Mouse (Mus musculus): ENCODE measurements at regions not wholly inside any gene's neighbourhood (a gene's known extent, or its start where the extent isn't known, plus 50 kb on each side); places are given as distances from the start of the nearest gene placed in this dataset.

DNA sequence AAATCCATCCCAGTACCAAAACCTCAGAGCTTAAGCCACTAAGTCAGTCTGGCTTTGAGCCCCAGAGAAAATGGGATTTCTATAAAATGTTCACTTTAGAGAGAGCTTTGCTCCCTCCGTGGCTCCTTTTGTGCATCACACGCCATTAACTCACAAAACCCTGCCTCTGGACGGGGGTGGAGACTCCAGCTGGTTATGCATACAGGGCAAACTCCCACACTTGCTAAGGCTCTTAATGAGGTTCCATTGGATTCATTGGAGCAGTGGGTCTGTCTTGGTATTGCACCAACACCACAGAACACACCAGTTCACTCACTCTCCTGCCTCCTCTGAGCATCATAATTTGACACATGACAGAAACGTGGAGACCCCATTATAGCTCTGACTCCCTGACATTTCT, 311.8 kb downstream of the Icos start:
- no peak overlapping the region for H3K9ac ChIP-seq (replicated peaks; ENCODE audit: low read depth)
- no peak for TF ChIP-seq EP300 (IDR thresholded peaks at IDR 0.05)
- no peak for TF ChIP-seq CTCF (IDR thresholded peaks at IDR 0.05)
- 52% methylated on average over 4 of the region's 4 CpGs for WGBS
- ATAC-seq, result no peak
- no peaks in the 10 kb centered on the region for H3K4me1 ChIP-seq (ENCODE audit: insufficient read depth, low read depth, low read length)
- H3K36me3 ChIP-seq (ENCODE audit: insufficient read depth, low read length), result no peaks in the 10 kb centered on the region
- H3K27me3 ChIP-seq (replicated peaks; ENCODE audit: insufficient read depth, low read length), result no peaks in the 10 kb centered on the region
- H3K4me3 ChIP-seq (ENCODE audit: low read depth, low read length), result no peak overlapping the region
- no peak overlapping the region for H3K4me2 ChIP-seq (replicated peaks; ENCODE audit: low read depth, low read length)
- DNase-seq (ENCODE audit: low spot score), result no peak
- H3K27ac ChIP-seq (ENCODE audit: low read length), result no peak overlapping the region
- H3K9me3 ChIP-seq (ENCODE audit: low read length), result no peaks in the 10 kb centered on the region

GRCm38 (mm10) chr1:61293106-61293505, 315.4 kb downstream of the Icos start:
- DNase-seq (ENCODE audit: low spot score) (no peak), ATAC-seq (no peak)
- Histone ChIP-seq H3K9me3 (ENCODE audit: low read length) (no peaks in the 10 kb centered on the region), H3K36me3 (ENCODE audit: insufficient read depth, low read length) (no peaks in the 10 kb centered on the region), H3K27me3 (replicated peaks; ENCODE audit: insufficient read depth, low read length) (no peaks in the 10 kb centered on the region), H3K9ac (replicated peaks; ENCODE audit: low read depth) (no peak overlapping the region), H3K27ac (ENCODE audit: low read length) (no peak overlapping the region), H3K4me2 (replicated peaks; ENCODE audit: low read depth, low read length) (no peak overlapping the region), H3K4me3 (ENCODE audit: low read depth, low read length) (no peak overlapping the region), H3K4me1 (ENCODE audit: insufficient read depth, low read depth, low read length) (no peaks in the 10 kb centered on the region)
- TF ChIP-seq EP300 (IDR thresholded peaks at IDR 0.05), result no peak
- WGBS, result 53% methylated on average over 5 of the region's 5 CpGs

DNA sequence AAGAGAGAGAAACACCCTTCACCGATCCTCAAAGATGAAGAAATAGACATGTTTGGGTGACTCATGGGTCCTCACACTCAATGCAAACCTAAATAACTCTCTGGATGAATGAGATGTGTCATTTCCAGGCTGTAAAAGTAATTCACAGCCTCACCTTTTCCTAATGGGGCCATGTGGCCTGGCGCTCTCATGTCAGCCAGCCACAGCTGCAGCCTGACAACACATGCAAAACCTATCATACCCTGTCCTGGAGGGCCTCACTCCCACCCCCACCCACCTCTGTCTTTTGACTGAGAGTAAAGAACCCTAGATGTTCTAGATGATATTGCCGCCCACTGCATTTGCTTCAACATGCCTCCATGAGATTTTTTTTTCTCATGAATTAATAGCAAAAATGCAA, 317.5 kb downstream of the Icos start:
- DNase-seq (ENCODE audit: low spot score) (no peak), ATAC-seq (no peak)
- no peak overlapping the region for H3K27ac ChIP-seq (ENCODE audit: low read length)
- H3K9ac ChIP-seq (replicated peaks; ENCODE audit: low read depth), result no peak overlapping the region
- no peaks in the 10 kb centered on the region for H3K4me1 ChIP-seq (ENCODE audit: insufficient read depth, low read depth, low read length)
- no peaks in the 10 kb centered on the region for H3K9me3 ChIP-seq (ENCODE audit: low read length)
- H3K36me3 ChIP-seq (ENCODE audit: insufficient read depth, low read length), result no peaks in the 10 kb centered on the region
- no peaks in the 10 kb centered on the region for H3K27me3 ChIP-seq (replicated peaks; ENCODE audit: insufficient read depth, low read length)
- no peak overlapping the region for H3K4me3 ChIP-seq (ENCODE audit: low read depth, low read length)
- H3K4me2 ChIP-seq (replicated peaks; ENCODE audit: low read depth, low read length), result no peak overlapping the region
- WGBS, result 87% methylated on average over 3 of the region's 3 CpGs
- TF ChIP-seq CTCF (IDR thresholded peaks at IDR 0.05), result no peak
- no peak for TF ChIP-seq EP300 (IDR thresholded peaks at IDR 0.05)

DNA sequence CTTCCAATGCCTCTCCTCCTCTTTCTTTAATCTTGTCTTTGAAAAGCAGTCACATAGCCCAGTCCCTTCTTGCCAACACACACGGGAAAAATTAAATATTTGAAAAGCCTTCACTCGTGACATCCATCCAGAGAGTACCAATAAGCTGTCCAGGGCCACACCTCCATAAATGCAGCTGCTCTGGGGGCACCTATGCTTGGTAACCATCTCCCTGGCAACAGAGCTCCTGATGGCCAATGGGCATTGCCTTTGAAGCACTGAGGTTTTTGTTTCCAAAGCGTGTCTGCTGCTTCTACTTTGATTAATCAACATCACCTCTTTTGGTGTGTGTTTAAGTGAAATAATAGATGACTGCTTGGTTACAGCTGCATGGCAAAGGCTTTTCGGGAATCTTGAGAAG, 319.1 kb downstream of the Icos start:
- no peaks in the 10 kb centered on the region for H3K9me3 ChIP-seq (ENCODE audit: low read length)
- ATAC-seq (no peak), DNase-seq (ENCODE audit: low spot score) (no peak)
- TF ChIP-seq CTCF (IDR thresholded peaks at IDR 0.05), result no peak
- WGBS, result 47% methylated on average over 4 of the region's 4 CpGs
- H3K27me3 ChIP-seq (replicated peaks; ENCODE audit: insufficient read depth, low read length), result no peaks in the 10 kb centered on the region
- H3K27ac ChIP-seq (ENCODE audit: low read length), result no peak overlapping the region
- no peaks in the 10 kb centered on the region for H3K36me3 ChIP-seq (ENCODE audit: insufficient read depth, low read length)
- no peak overlapping the region for H3K4me3 ChIP-seq (ENCODE audit: low read depth, low read length)
- no peak overlapping the region for H3K4me2 ChIP-seq (replicated peaks; ENCODE audit: low read depth, low read length)
- no peak overlapping the region for H3K9ac ChIP-seq (replicated peaks; ENCODE audit: low read depth)
- H3K4me1 ChIP-seq (ENCODE audit: insufficient read depth, low read depth, low read length), result no peaks in the 10 kb centered on the region

DNA sequence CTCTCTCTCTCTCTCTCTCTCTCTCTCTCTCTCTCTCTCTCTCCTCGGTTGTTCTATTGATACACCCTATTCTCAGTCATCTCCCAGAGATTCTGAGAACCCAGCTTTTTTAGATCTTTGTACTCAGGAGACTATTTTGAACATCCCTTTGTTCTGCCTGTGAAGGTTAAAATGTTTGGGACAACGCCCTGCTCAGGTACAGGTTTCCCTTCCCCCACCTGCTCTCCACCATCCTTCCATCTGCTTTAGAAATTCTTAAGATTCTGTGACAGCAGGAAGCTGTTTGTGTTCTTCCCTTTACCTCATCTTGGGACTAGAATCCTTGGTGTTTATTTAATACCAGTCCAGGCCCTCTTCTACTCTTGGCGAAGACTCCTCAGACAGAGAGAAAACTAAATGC, 319.6 kb downstream of the Icos start:
- ATAC-seq (no peak), DNase-seq (ENCODE audit: low spot score) (no peak)
- Histone ChIP-seq H3K4me3 (ENCODE audit: low read depth, low read length) (no peak overlapping the region), H3K36me3 (ENCODE audit: insufficient read depth, low read length) (no peaks in the 10 kb centered on the region), H3K9me3 (ENCODE audit: low read length) (no peaks in the 10 kb centered on the region), H3K4me2 (replicated peaks; ENCODE audit: low read depth, low read length) (no peak overlapping the region), H3K4me1 (ENCODE audit: insufficient read depth, low read depth, low read length) (no peaks in the 10 kb centered on the region), H3K27me3 (replicated peaks; ENCODE audit: insufficient read depth, low read length) (no peaks in the 10 kb centered on the region), H3K27ac (ENCODE audit: low read length) (no peak overlapping the region), H3K9ac (replicated peaks; ENCODE audit: low read depth) (no peak overlapping the region)
- WGBS, result 75% methylated on average over 3 of the region's 3 CpGs
- no peak for TF ChIP-seq EP300 (IDR thresholded peaks at IDR 0.05)
- TF ChIP-seq CTCF (IDR thresholded peaks at IDR 0.05), result no peak

DNA sequence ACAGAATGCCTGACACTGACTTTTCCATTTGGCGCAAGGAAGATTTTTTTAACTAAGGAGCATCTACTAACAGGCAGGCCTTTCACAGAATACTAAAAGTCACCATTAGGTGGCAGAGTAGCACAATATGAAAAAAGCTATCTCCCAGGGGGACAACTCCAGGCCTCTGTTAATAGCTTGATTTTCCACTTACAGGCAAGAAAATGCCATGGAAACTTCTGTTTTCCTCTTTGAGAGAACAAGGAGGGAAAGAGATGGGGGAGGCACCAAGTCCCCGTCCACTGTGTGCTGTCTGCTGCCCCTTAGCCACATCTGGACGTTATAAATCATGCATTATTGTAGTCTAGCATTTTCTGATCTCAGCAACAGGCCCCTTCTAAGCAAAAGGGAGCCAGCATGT, 320.3 kb downstream of the Icos start:
- H3K4me3 ChIP-seq (ENCODE audit: low read depth, low read length), result no peak overlapping the region

GRCm38 (mm10) chr1:61298779-61299178, 321.1 kb downstream of the Icos start:
- no peak overlapping the region for H3K4me2 ChIP-seq (replicated peaks; ENCODE audit: low read depth, low read length)
- TF ChIP-seq CTCF (IDR thresholded peaks at IDR 0.05) (no peak), EP300 (IDR thresholded peaks at IDR 0.05) (no peak)
- H3K4me1 ChIP-seq (ENCODE audit: insufficient read depth, low read depth, low read length), result no peaks in the 10 kb centered on the region
- H3K27me3 ChIP-seq (replicated peaks; ENCODE audit: insufficient read depth, low read length), result no peaks in the 10 kb centered on the region
- no peak for ATAC-seq
- H3K36me3 ChIP-seq (ENCODE audit: insufficient read depth, low read length), result no peaks in the 10 kb centered on the region
- no peak overlapping the region for H3K27ac ChIP-seq (ENCODE audit: low read length)
- 94% methylated on average over 6 of the region's 6 CpGs for WGBS
- no peak overlapping the region for H3K9ac ChIP-seq (replicated peaks; ENCODE audit: low read depth)
- no peak for DNase-seq (ENCODE audit: low spot score)
- no peaks in the 10 kb centered on the region for H3K9me3 ChIP-seq (ENCODE audit: low read length)
- H3K4me3 ChIP-seq (ENCODE audit: low read depth, low read length), result no peak overlapping the region

More for the DNA sequence above, 320.3 kb downstream of the Icos start:
- Histone ChIP-seq H3K4me1 (ENCODE audit: insufficient read depth, low read depth, low read length) (no peaks in the 10 kb centered on the region), H3K4me2 (replicated peaks; ENCODE audit: low read depth, low read length) (no peak overlapping the region), H3K27ac (ENCODE audit: low read length) (no peak overlapping the region), H3K9me3 (ENCODE audit: low read length) (no peaks in the 10 kb centered on the region), H3K27me3 (replicated peaks; ENCODE audit: insufficient read depth, low read length) (no peaks in the 10 kb centered on the region), H3K36me3 (ENCODE audit: insufficient read depth, low read length) (no peaks in the 10 kb centered on the region), H3K9ac (replicated peaks; ENCODE audit: low read depth) (no peak overlapping the region)
- DNase-seq (ENCODE audit: low spot score), result peak; percentile 83
- 20% methylated on average over 3 of the region's 3 CpGs for WGBS
- peak; percentile 19; the same call in 1 of the 2 replicates for ATAC-seq
- TF ChIP-seq EP300 (IDR thresholded peaks at IDR 0.05) (no peak), CTCF (IDR thresholded peaks at IDR 0.05) (peak; percentile 71)

Data from lung, postnatal 0 days (tissue).